Comparison of ENCODE assay signal across 14 mouse cellular contexts in the genomic region with DNA sequence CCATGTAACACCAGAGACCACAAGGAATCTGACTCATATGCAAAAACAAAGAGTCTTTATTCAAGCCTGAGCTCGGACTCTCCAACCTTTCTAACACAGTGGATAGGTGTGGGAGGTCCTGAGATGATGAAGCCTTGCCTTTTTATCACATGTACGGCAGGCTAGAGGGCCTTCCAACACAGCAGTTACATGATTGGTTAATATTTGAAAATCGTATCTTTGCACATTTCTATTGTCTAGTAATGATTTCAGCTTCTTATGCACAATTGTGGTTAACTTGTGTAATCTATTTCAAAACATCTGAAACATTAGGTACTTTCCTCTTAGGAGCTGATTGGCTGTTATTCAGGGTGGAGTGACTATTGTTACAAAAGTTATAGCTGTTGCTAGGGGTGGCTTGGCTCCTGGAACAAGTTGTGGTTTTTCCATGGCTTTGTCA. TPM values are rescaled to one million over a fixed set of nuclear protein-coding genes. Genes with fewer than 3 reads are reported as not detected.
DNase-seq lines count a peak whose midpoint lies in the region; ATAC-seq and TF ChIP-seq lines count a peak whose summit lies in the region.
"Had no signal": no experiment of that assay in that cellular context is flagged by ENCODE, and none has a peak within 500 bp of the region (broad histone marks: within the 10 kb centered on the region; RNA-seq: fewer than 3 reads in every experiment).

No protein-coding gene starts in this region.

- peak; percentile 30; the same call in 1 of the 2 replicates for ATAC-seq in embryonic facial prominence, embryonic 14.5 days (ENCODE audit: low read depth)
- ATAC-seq in Patski, result peak; percentile 87
- peak; percentile 27 to 83; a peak in 2 of 4 replicates for ATAC-seq in hematopoietic stem cell, adult 5-6 weeks (replicated peaks in 1 of 2; ENCODE audit: insufficient read depth in 1 of 2, low FRiP score in 2 of 2, low TSS enrichment in 1 of 2, low read depth in 1 of 2, poor library complexity in 2 of 2, severe bottlenecking in 2 of 2)
- peak; percentile 93 for ATAC-seq in megakaryocyte-erythroid progenitor cell, adult 5-6 weeks (replicated peaks; ENCODE audit: low FRiP score, low TSS enrichment, poor library complexity, severe bottlenecking)
- ATAC-seq: forebrain, embryonic 14.5 days had no signal

- CTCF ChIA-PET in Patski (lab: Charles Lee), result interaction anchor here (0.8 kb wide), 1 partner anchor 72 kb away, joined by 3 read pairs; no protein-coding TSS in a partner anchor

- DNase-seq in embryonic facial prominence, embryonic 14.5 days (ENCODE audit: low spot score), result peak; percentile 26
- no peak for DNase-seq in embryonic facial prominence, embryonic 10.5 days (ENCODE audit: low spot score)
- peak; percentile 79 for DNase-seq in Patski (ENCODE audit: low read depth, low spot score)
- DNase-seq in gastrocnemius, adult 18-20 months (ENCODE audit: low spot score), result no peak
- no peak for DNase-seq in frontal cortex, postnatal 10 days (ENCODE audit: low spot score in 2 of 2)
- no peak for DNase-seq in spleen, postnatal 36 days (ENCODE audit: low spot score in 2 of 2)
- DNase-seq: B cell, adult 2 months; gastrocnemius, postnatal 36 days; kidney, adult 11 months had no signal

- H3K9me3 ChIP-seq in embryonic facial prominence, embryonic 14.5 days (ENCODE audit: control insufficient read depth, low read length), result peaks cover 10% of the 10 kb centered on the region
- H3K9me3 ChIP-seq in embryonic facial prominence, embryonic 10.5 days, result peaks cover 5% of the 10 kb centered on the region; the same call in 1 of the 2 replicates

- no peak overlapping the region for H3K4me3 ChIP-seq in embryonic facial prominence, embryonic 14.5 days (ENCODE audit: low read depth, low read length)
- no peak overlapping the region for H3K4me3 ChIP-seq in embryonic facial prominence, embryonic 10.5 days
- H3K4me3 ChIP-seq: limb, embryonic 13.5 days; midbrain, embryonic 12.5 days had no signal

- no peak for TF ChIP-seq CTCF in Patski (IDR thresholded peaks at IDR 0.05)

- no peak overlapping the region for H3K4me2 ChIP-seq in embryonic facial prominence, embryonic 14.5 days (ENCODE audit: low read depth, low read length)
- H3K4me2 ChIP-seq: limb, embryonic 13.5 days; midbrain, embryonic 12.5 days had no signal

- no peak overlapping the region for H3K9ac ChIP-seq in embryonic facial prominence, embryonic 14.5 days (ENCODE audit: low read depth, low read length)
- H3K9ac ChIP-seq: limb, embryonic 13.5 days; midbrain, embryonic 12.5 days had no signal

- POLR2A ChIA-PET in Patski (lab: Charles Lee), result interaction anchor here (0.7 kb wide), 1 partner anchor 18 kb away, joined by 7 read pairs; no protein-coding TSS in a partner anchor

- H3K36me3 ChIP-seq in embryonic facial prominence, embryonic 14.5 days (ENCODE audit: control insufficient read depth, insufficient read depth, low read length), result no peaks in the 10 kb centered on the region
- no peaks in the 10 kb centered on the region for H3K36me3 ChIP-seq in embryonic facial prominence, embryonic 10.5 days (replicated peaks)
- H3K36me3 ChIP-seq: limb, embryonic 13.5 days; midbrain, embryonic 12.5 days had no signal

- no peaks in the 10 kb centered on the region for H3K4me1 ChIP-seq in embryonic facial prominence, embryonic 14.5 days (ENCODE audit: control insufficient read depth, insufficient read depth, low read length)
- H3K4me1 ChIP-seq in embryonic facial prominence, embryonic 10.5 days, result no peaks in the 10 kb centered on the region
- H3K4me1 ChIP-seq: limb, embryonic 13.5 days; midbrain, embryonic 12.5 days had no signal

- 75% methylated on average over 3 of the region's 3 CpGs for WGBS in embryonic facial prominence, embryonic 14.5 days
- 77% methylated on average over 3 of the region's 3 CpGs for WGBS in embryonic facial prominence, embryonic 10.5 days

- in situ Hi-C loops in Patski (cut with MboI; ENCODE audit: low pct_unique_long_range_greater_than_20kb), result loop anchor here (5.0 kb wide), 1 partner anchor 46 kb away; a partner anchor contains a TSS

- H3K27ac ChIP-seq in embryonic facial prominence, embryonic 14.5 days (replicated peaks; ENCODE audit: low read depth, low read length), result no peak overlapping the region
- no peak overlapping the region for H3K27ac ChIP-seq in embryonic facial prominence, embryonic 10.5 days (replicated peaks)
- H3K27ac ChIP-seq: limb, embryonic 13.5 days; midbrain, embryonic 12.5 days had no signal

- no peaks in the 10 kb centered on the region for H3K27me3 ChIP-seq in embryonic facial prominence, embryonic 14.5 days (replicated peaks; ENCODE audit: control insufficient read depth, insufficient read depth, low read length)
- H3K27me3 ChIP-seq in embryonic facial prominence, embryonic 10.5 days (replicated peaks; ENCODE audit: low read depth, poor library complexity, severe bottlenecking), result no peaks in the 10 kb centered on the region
- no peaks in the 10 kb centered on the region for H3K27me3 ChIP-seq in Patski
- H3K27me3 ChIP-seq: limb, embryonic 13.5 days; midbrain, embryonic 12.5 days had no signal

RNA-seq across cellular contexts. Expression of a gene that starts 48.4 kb away (rescaled TPM):
- polyA plus RNA-seq in embryonic facial prominence, embryonic 14.5 days (2014; fragmentation: Nextera tagmentation; extraction: Ambion mirVana), result 38.4 and 41.2 TPM in 2 replicates
- 49.9 and 53.5 TPM in 2 replicates for polyA plus RNA-seq in embryonic facial prominence, embryonic 10.5 days (2016; fragmentation: Nextera tagmentation; extraction: Ambion mirVana)
- polyA plus RNA-seq in Patski (2021), result 28.9 TPM
- total RNA-seq in hematopoietic stem cell, adult 5-6 weeks (2017), result 73.6 and 78.5 TPM in 2 replicates
- total RNA-seq in megakaryocyte-erythroid progenitor cell, adult 5-6 weeks (2014; fragmentation: Nextera tagmentation), result 48.3 and 72.8 TPM in 2 replicates
- 64.1 and 71.6 TPM in 2 replicates for total RNA-seq in megakaryocyte-erythroid progenitor cell, adult 5-6 weeks (2017)
- total RNA-seq in gastrocnemius, adult 18-20 months (2021), result 10 to 100 TPM; 11.3 to 13.1 TPM

Comparison
In these comparisons a context has a peak if more than half of its experiments do, and no peak if none do; other contexts are left out.
1. DNase-seq: peak in embryonic facial prominence, embryonic 14.5 days (single experiment) and Patski (single experiment); none in embryonic facial prominence, embryonic 10.5 days (single experiment), gastrocnemius, adult 18-20 months (single experiment), frontal cortex, postnatal 10 days (0 of 2) and spleen, postnatal 36 days (0 of 2).
2. ATAC-seq: peak in every context shown above with its lines; median percentile 93 in megakaryocyte-erythroid progenitor cell, adult 5-6 weeks; 87 in Patski; 55 in hematopoietic stem cell, adult 5-6 weeks; 30 in embryonic facial prominence, embryonic 14.5 days.